Mouse (Mus musculus) stomach, postnatal 0 days (tissue): Measurements from ENCODE around the gene Nln.

ENCODE experiments used
- CTCF ChIP-seq: IDR thresholded peaks from 2 replicates; pipeline ENCODE4 v1.5.1; 2016; ENCODE audit warnings: antibody characterized with exemption, low read depth, mild to moderate bottlenecking, moderate library complexity
- EP300 ChIP-seq: optimal IDR thresholded peaks from 2 replicates; pipeline ENCODE3; 2016; ENCODE audit warnings: antibody characterized with exemption

- TF ChIP-seq CTCF = no peak
- TF ChIP-seq EP300 = no peak
These were observed 57.1 kb downstream of the Nln start for GRCm38 (mm10) chr13:104052271-104052753.
